Mouse (Mus musculus) c-Kit-positive CD71-positive TER-119-negative erythroid progenitor cells, embryonic 14.5 days (primary cell): ENCODE data around the gene Rplp0.
A peak's percentile ranks its signal among the peaks of the same experiment; 100 is the strongest.
"Not testable (repeated sequence)": the region's sequence is repeated elsewhere in the genome, so short reads cannot be mapped to it uniquely, and the experiment has no call there.

ENCODE experiments used
- DNase-seq: peaks from one replicate; pipeline ENCODE4 v3.0.0-alpha.2; 2013; ENCODE audit warnings: low read depth

The Rplp0 gene

GRCm38 (mm10) chr5:115551386-115551785, 7.9 kb upstream of the Rplp0 start:
- no peak for DNase-seq

GRCm38 (mm10) chr5:115551799-115552198, 7.5 kb upstream of the Rplp0 start:
- DNase-seq, result no peak

- DNase-seq, result no peak
Measured at GRCm38 (mm10) chr5:115553801-115554420, 5.4 kb upstream of the Rplp0 start.

- no peak for DNase-seq
Measured at GRCm38 (mm10) chr5:115554536-115555291, 4.6 kb upstream of the Rplp0 start.

GRCm38 (mm10) chr5:115556217-115556616, 3.0 kb upstream of the Rplp0 start:
- DNase-seq, result peak; percentile 71

GRCm38 (mm10) chr5:115558182-115558794, 979 bp upstream of the Rplp0 start:
- DNase-seq, result no peak

- DNase-seq, result no peak
Measured at GRCm38 (mm10) chr5:115560336-115560905, 1.2 kb downstream of the Rplp0 start.

- no peak for DNase-seq
Measured at GRCm38 (mm10) chr5:115563771-115564585, 4.7 kb downstream of the Rplp0 start.

- DNase-seq, result peak; percentile 65
Measured at GRCm38 (mm10) chr5:115564737-115565393, 5.6 kb downstream of the Rplp0 start, which contains the start of gene Gcn1l1. Gene Gcn1l1, plus strand, starts transcription at chr5:115565254.

GRCm38 (mm10) chr5:115565403-115565802, 6.1 kb downstream of the Rplp0 start:
- no peak for DNase-seq

GRCm38 (mm10) chr5:115568681-115569080, 9.4 kb downstream of the Rplp0 start:
- DNase-seq, result no peak

GRCm38 (mm10) chr5:115569308-115569707, 10.0 kb downstream of the Rplp0 start:
- DNase-seq, result no peak

GRCm38 (mm10) chr5:115569721-115570120, 10.5 kb downstream of the Rplp0 start:
- no peak for DNase-seq

- DNase-seq, result no peak
Measured at GRCm38 (mm10) chr5:115571086-115571485, 11.8 kb downstream of the Rplp0 start.

GRCm38 (mm10) chr5:115572679-115573535, 13.6 kb downstream of the Rplp0 start:
- DNase-seq, result no peak

- DNase-seq, result no peak
Measured at GRCm38 (mm10) chr5:115574992-115575391, 15.7 kb downstream of the Rplp0 start.

GRCm38 (mm10) chr5:115577686-115578085, 18.4 kb downstream of the Rplp0 start:
- not testable (repeated sequence) for DNase-seq

GRCm38 (mm10) chr5:115578922-115579321, 19.7 kb downstream of the Rplp0 start:
- no peak for DNase-seq

- DNase-seq, result no peak
Measured at GRCm38 (mm10) chr5:115579363-115579762, 20.1 kb downstream of the Rplp0 start.
